Mouse (Mus musculus) midbrain, embryonic 11.5 days (tissue): ENCODE data around the gene Pgpep1l. TPM values are rescaled to one million over a fixed set of nuclear protein-coding genes. Genes with fewer than 3 reads are reported as not detected.
A peak's percentile ranks its signal among the peaks of the same experiment; 100 is the strongest.
"Not testable (repeated sequence)": the region's sequence is repeated elsewhere in the genome, so short reads cannot be mapped to it uniquely, and the experiment has no call there.

Experiments
- ATAC-seq: fragments of 200-750 bp; cut with Nextera tagmentation; 2 replicates; pipeline ENCODE4 v1.8.0; 2017; ENCODE audit warnings: moderate TSS enrichment, moderate library complexity; ENCODE audit not compliant: low FRiP score
- DNase-seq: peaks from one replicate; pipeline ENCODE4 v3.0.0; 2015; ENCODE audit warnings: low spot score; ENCODE audit errors: missing footprints
- H3K27ac ChIP-seq: fragments of 300-500 bp; sonication (generic); 2 replicates; pipeline ENCODE4 v1.5.1; 2014; ENCODE audit warnings: low read depth, low read length
- H3K27me3 ChIP-seq: fragments of 300-500 bp; sonication (generic); 2 replicates; pipeline ENCODE4 v1.6.1; 2014; ENCODE audit warnings: mild to moderate bottlenecking, low read length, moderate library complexity, mixed read lengths; ENCODE audit not compliant: control insufficient read depth, insufficient read depth
- H3K36me3 ChIP-seq: fragments of 300-500 bp; sonication (generic); 2 replicates; pipeline ENCODE4 v1.6.1; 2014; ENCODE audit warnings: mild to moderate bottlenecking, low read length, moderate library complexity, mixed read lengths; ENCODE audit not compliant: control insufficient read depth, insufficient read depth
- H3K4me1 ChIP-seq: fragments of 300-500 bp; sonication (generic); 2 replicates; pipeline ENCODE4 v1.6.1; 2014; ENCODE audit warnings: low read length; ENCODE audit not compliant: control insufficient read depth, insufficient read depth
- H3K4me2 ChIP-seq: fragments of 300-500 bp; sonication (generic); 2 replicates; pipeline ENCODE4 v1.6.1; 2014; ENCODE audit warnings: mild to moderate bottlenecking, moderate library complexity
- H3K4me3 ChIP-seq: fragments of 300-500 bp; sonication (generic); 2 replicates; pipeline ENCODE4 v1.5.1; 2014; ENCODE audit warnings: low read depth, low read length
- H3K9ac ChIP-seq: fragments of 300-500 bp; sonication (generic); 2 replicates; pipeline ENCODE4 v1.6.1; 2014; ENCODE audit warnings: low read length
- H3K9me3 ChIP-seq: fragments of 300-500 bp; sonication (generic); 2 replicates; pipeline ENCODE4 v1.6.1; 2016; ENCODE audit warnings: low read length; ENCODE audit not compliant: control insufficient read depth
- WGBS: fragments of 180-500 bp; shearing (Covaris S2); extraction: QIAGEN DNeasy Blood & Tissue Kit; methylation state at CpG from one replicate; pipeline ENCODE4 v1.1.7; 2014; 5-methylcytosine and 5-hydroxymethylcytosine counted together
- polyA plus RNA-seq: library from polyadenylated mRNA; unstranded; fragments of >200 nt; fragmentation: Nextera tagmentation; extraction: Ambion mirVana; gene quantifications from 2 replicates; pipeline ENCODE4 v1.2.1, GENCODE M21; 2014

Gene Pgpep1l
- polyA plus RNA-seq, 1 experiment from 2014 or later = not detected

DNA sequence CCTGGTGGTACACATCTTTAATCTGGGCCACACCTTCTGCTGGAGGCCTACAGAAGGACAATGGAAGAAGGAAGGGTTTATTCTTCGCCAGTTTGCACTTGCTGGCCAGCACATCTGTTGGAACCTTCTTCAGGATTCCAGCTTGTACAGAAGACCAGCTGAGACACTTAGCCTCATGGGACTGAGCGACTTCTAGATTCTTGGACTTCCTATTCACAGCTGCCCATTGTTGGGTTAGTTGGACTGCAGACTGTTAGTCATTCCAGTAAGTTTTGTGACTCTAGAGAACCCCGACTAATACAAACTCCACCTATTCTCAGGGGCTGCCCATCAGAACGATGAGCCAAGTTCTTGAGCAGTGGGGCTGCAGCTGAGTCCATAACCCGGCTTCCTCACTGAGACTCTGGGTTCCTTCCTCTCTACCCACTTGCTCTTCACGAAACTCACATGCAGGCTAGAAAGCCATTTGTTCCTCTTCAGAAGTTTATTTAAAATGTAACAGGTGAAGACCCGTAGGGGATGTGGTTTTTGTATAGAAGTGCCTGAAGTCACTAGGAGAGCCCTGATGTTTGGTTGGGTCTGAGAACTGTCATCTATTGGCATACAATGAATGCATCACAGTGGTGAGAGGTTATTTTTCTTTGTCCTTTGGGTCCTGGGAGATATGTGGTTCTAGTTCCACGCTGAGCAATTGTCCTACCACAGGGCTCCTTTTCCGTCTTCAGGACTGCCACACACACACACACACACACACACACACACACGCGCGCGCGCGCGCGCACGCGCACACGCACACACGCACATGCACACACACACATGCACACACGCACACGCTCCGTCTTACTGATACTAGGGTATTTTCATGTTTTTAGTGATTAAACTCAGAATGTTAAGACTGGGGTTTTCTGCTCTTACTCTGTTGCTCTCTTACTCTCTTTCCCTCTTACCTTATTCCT is 22.8 kb upstream of the Pgpep1l start:
- Histone ChIP-seq H3K9me3 (no peaks in the 10 kb centered on the region), H3K36me3 (no peaks in the 10 kb centered on the region), H3K4me3 (no peak overlapping the region), H3K27ac (no peak overlapping the region), H3K9ac (no peak overlapping the region), H3K4me1 (no peaks in the 10 kb centered on the region), H3K4me2 (no peak overlapping the region), H3K27me3 (no peaks in the 10 kb centered on the region)
- DNase-seq (peak; percentile 62), ATAC-seq (no peak)
- 89% methylated on average over 24 of the region's 24 CpGs for WGBS

DNA sequence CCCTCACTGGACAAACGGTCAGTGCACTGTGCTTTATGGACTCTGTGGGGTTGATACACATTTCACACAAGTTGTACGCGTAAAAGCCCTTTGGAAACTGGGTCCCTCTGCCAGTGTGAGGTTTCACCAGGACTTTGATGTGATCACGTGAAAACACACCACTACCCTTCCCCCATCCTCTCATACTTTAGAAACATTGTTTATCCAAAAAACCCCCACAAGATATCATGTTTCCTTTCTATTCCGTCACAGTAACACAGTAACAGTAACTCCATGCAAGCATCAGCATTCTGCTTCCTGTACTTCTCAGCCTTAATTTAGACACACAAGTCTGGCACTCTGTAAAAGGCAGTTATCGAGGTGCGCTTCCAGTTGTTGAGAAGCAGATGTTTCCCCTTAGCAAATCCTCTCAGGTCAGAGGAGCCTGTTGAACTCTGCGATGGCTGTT is 21.8 kb upstream of the Pgpep1l start:
- no peak overlapping the region for H3K4me3 ChIP-seq
- no peaks in the 10 kb centered on the region for H3K36me3 ChIP-seq
- H3K4me1 ChIP-seq = no peaks in the 10 kb centered on the region
- H3K9ac ChIP-seq = no peak overlapping the region
- H3K27ac ChIP-seq = no peak overlapping the region
- H3K27me3 ChIP-seq = no peaks in the 10 kb centered on the region
- H3K4me2 ChIP-seq = no peak overlapping the region
- WGBS = 81% methylated on average over 8 of the region's 8 CpGs
- H3K9me3 ChIP-seq = no peaks in the 10 kb centered on the region
- DNase-seq = peak; percentile 62
- ATAC-seq = no peak

DNA sequence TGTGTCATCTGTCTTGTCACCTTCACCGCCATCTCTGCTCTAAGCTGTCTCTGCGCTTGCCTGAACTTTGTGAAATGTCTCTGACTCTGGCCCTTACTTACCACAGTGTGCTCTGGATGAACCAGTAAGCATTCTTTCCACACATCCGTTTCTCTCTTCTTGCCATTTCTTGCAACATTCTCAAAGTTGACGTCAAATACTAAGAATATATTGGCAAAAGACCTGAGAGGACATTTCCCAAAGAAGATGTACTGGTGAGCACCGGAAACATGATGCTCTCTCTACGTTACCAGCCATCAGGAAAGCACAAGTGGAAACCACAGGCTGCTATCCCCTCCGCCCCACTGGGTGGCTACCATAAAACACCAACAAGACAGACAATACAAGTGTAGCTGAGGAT is 19.7 kb upstream of the Pgpep1l start:
- no peak overlapping the region for H3K9ac ChIP-seq
- no peak overlapping the region for H3K27ac ChIP-seq
- DNase-seq = no peak
- no peaks in the 10 kb centered on the region for H3K9me3 ChIP-seq
- no peaks in the 10 kb centered on the region for H3K36me3 ChIP-seq
- no peaks in the 10 kb centered on the region for H3K4me1 ChIP-seq
- no peak overlapping the region for H3K4me2 ChIP-seq
- no peaks in the 10 kb centered on the region for H3K27me3 ChIP-seq
- no peak overlapping the region for H3K4me3 ChIP-seq
- ATAC-seq = no peak
- 92% methylated on average over 7 of the region's 7 CpGs for WGBS

DNA sequence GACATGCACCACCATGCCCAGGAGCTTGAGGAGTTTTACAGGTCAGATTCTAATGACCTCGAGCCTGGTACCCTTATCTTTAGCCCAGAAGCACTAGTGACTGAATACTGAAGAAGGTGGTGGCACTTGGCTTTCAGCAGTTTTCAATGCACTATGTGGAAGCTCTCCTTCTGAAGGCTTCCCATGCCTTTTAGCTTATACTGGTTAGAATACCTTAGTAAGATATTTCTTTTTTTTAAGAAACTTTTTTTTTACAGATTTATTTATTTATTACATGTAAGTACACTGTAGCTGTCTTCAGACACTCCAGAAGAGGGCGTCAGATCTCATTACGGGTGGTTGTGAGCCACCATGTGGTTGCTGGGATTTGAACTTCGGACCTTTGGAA is 19.1 kb upstream of the Pgpep1l start:
- H3K27ac ChIP-seq, H3K4me3 ChIP-seq, H3K4me1 ChIP-seq, DNase-seq, ATAC-seq, H3K4me2 ChIP-seq, H3K9me3 ChIP-seq, H3K9ac ChIP-seq, H3K36me3 ChIP-seq, H3K27me3 ChIP-seq: not testable (repeated sequence)
- WGBS = 82% methylated on average over 4 of the region's 4 CpGs

DNA sequence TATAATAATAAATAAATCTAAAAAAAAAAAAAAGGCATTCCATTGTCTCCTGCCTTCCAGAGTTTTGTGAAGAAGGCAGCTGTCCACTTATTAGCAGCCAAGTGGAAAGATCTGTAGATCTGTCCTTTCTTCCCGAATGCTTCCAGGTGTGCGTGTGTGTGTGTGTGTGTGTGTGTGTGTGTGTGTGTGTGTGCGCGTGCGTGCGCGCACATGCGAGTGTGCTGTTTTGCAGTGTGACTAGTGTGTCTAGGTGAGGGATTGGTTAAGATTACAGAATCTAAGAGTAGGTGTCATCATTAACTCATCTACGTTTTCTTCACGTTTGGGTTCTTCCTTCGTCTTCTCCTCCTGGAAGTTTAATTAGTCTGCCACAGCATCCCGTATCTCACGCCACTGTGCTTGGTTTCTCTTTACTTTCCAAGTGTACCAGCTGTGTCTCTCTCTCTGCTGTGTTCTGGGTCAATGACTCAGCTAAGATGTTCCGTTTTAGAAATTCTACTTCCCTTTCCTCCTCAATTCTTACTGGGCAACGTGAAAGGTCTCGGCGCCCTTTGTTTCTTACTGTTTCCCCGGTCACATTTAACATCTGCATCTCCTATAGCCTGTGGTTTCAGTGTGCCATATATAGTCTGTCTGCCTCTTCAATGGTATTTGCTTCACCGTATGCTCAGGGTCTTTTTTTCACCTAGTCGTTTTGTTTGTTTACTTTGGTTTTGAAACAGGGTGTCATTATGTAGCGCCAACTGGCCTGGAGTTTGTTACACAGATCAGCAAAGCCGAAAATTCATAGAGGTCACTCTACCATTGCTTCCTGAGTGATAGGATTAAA is 18.5 kb upstream of the Pgpep1l start:
- H3K9ac ChIP-seq = no peak overlapping the region
- no peak for ATAC-seq
- 92% methylated on average over 22 of the region's 22 CpGs for WGBS
- no peaks in the 10 kb centered on the region for H3K9me3 ChIP-seq
- H3K36me3 ChIP-seq = no peaks in the 10 kb centered on the region
- no peak for DNase-seq
- no peaks in the 10 kb centered on the region for H3K27me3 ChIP-seq
- H3K4me2 ChIP-seq = no peak overlapping the region
- no peak overlapping the region for H3K4me3 ChIP-seq
- H3K4me1 ChIP-seq = no peaks in the 10 kb centered on the region
- no peak overlapping the region for H3K27ac ChIP-seq

DNA sequence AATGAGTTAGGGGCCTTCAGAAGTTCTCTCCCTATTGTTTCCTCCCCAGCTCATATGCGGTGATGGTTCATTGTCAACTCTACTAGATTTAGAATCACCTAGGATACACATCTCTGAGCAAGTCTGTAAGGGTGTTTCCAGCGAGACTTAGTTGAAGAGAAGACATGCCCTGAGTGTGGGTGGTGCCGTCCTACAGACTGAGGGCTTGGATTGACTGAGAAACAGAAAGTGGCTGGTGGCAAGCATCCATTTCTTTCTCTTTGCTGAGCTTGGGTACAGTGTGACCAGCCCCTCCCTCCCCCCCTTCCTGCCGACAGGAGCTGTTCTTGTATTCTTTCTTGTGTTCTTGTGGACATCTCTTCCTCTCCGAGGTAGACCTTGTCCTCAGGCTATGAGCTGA is 17.3 kb upstream of the Pgpep1l start:
- Histone ChIP-seq H3K4me3 (no peak overlapping the region), H3K27ac (no peak overlapping the region), H3K27me3 (peaks cover 2% of the 10 kb centered on the region; the same call in 1 of the 2 replicates), H3K4me2 (no peak overlapping the region), H3K9ac (no peak overlapping the region), H3K36me3 (no peaks in the 10 kb centered on the region), H3K9me3 (no peaks in the 10 kb centered on the region), H3K4me1 (peaks cover 1% of the 10 kb centered on the region)
- WGBS = 80% methylated on average over 5 of the region's 5 CpGs
- no peak for ATAC-seq
- DNase-seq = peak; percentile 76

DNA sequence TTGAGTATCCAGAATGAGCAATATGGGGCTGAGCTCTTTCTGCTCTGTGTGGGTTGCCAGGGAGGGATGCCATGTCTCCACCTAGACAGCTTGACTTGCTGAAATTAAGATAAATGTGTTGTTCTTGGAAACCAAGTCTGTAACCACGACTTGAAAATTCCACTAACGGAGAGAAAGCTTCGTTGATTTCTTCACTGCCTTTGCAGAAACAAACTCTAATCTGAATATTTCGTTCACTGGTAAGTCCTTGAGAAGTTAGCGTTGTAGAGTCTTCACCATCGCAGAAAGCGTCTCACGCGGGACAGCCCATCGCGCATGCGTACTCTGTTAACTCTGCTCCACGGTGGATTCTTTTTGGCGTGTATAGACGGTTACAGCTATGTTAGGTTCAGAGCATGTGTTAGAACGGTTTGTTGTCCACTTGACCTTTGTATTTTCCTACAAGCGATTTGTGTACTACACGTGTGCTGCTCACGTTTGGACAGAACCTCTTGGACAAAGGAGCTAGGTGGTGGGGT is 16.4 kb upstream of the Pgpep1l start:
- Histone ChIP-seq H3K9ac (no peak overlapping the region), H3K4me2 (no peak overlapping the region), H3K4me1 (peaks cover 8% of the 10 kb centered on the region), H3K4me3 (no peak overlapping the region), H3K9me3 (no peaks in the 10 kb centered on the region), H3K27me3 (peaks cover 8% of the 10 kb centered on the region; the same call in 1 of the 2 replicates), H3K27ac (no peak overlapping the region), H3K36me3 (no peaks in the 10 kb centered on the region)
- WGBS = 95% methylated on average over 19 of the region's 19 CpGs
- ATAC-seq (no peak), DNase-seq (peak; percentile 64)

DNA sequence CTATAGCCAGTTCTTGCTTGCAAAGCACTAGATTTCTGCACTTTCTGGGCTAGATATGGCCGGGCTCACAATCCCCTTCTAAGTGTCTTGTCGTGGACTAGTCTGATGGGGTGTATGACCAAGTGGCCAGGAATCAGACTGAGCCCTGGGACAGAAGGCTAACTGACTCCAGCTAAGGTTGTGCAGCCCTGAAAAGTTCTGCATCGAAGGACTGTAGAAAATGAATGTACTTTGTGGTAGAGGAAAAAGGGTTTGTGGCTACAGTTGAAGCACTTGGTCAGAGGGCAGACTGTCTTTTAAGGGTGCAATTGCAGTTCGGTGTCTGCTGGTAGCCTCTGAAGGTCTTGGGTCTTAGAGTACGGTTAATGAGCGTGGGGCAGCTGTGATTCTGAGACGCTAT is 15.4 kb upstream of the Pgpep1l start:
- peak; percentile 54 for DNase-seq
- peaks cover 8% of the 10 kb centered on the region for H3K4me1 ChIP-seq
- no peak overlapping the region for H3K27ac ChIP-seq
- no peak for ATAC-seq
- no peak overlapping the region for H3K4me3 ChIP-seq
- no peak overlapping the region for H3K9ac ChIP-seq
- no peaks in the 10 kb centered on the region for H3K9me3 ChIP-seq
- WGBS = 83% methylated on average over 7 of the region's 7 CpGs
- peaks cover 8% of the 10 kb centered on the region; the same call in 1 of the 2 replicates for H3K27me3 ChIP-seq
- H3K36me3 ChIP-seq = no peaks in the 10 kb centered on the region
- H3K4me2 ChIP-seq = no peak overlapping the region
